Mouse (Mus musculus): ENCODE results near the gene Tnnc1.

- TF ChIP-seq POLR2A (IDR thresholded peaks at IDR 0.05; ENCODE audit: low read depth, low read length): no peak
- no peak for TF ChIP-seq CTCF (IDR thresholded peaks at IDR 0.05; ENCODE audit: extremely low read depth, insufficient read length, insufficient replicate concordance, low read depth, low read length)
These were observed 16.2 kb upstream of the Tnnc1 start for GRCm38 (mm10) chr14:31191936-31192335.
